Mouse (Mus musculus) myocyte (in vitro differentiated cells): ENCODE measurements around the gene Pard3b.

Experiments
- CEBPB ChIP-seq: IDR thresholded peaks from 2 replicates; pipeline ENCODE4 v1.6.1; 2011; ENCODE audit warnings: mild to moderate bottlenecking, moderate library complexity; ENCODE audit not compliant: poor library complexity, insufficient read depth, severe bottlenecking
- E2F4 ChIP-seq: IDR thresholded peaks from one replicate; pipeline ENCODE4 v1.6.1; 2011; ENCODE audit warnings: mild to moderate bottlenecking, control low read depth, moderate library complexity; ENCODE audit not compliant: insufficient read depth
- MAX ChIP-seq: IDR thresholded peaks from one replicate; pipeline ENCODE4 v1.6.1; 2011; ENCODE audit warnings: low read depth, mild to moderate bottlenecking, control low read depth
- MYOD1 ChIP-seq, 3 experiments: IDR thresholded peaks; one replicate each; pipeline ENCODE4 v1.6.1; 2011; ENCODE audit warnings: control low read depth in 2 of 3, low read depth in 2 of 3, mild to moderate bottlenecking in 2 of 3, moderate library complexity in 1 of 3; ENCODE audit not compliant: insufficient read length in 2 of 3, control insufficient read depth in 1 of 3
- MYOG ChIP-seq, 3 experiments: IDR thresholded peaks; one replicate each; pipeline ENCODE4 v1.6.1; 2011; ENCODE audit warnings: control low read depth in 2 of 3, low read depth in 2 of 3, mild to moderate bottlenecking in 2 of 3; ENCODE audit not compliant: insufficient read length in 2 of 3, control insufficient read depth in 1 of 3, insufficient read depth in 1 of 3
- POLR2A ChIP-seq: IDR thresholded peaks from one replicate; pipeline ENCODE4 v1.6.1; 2011; ENCODE audit warnings: low read depth, mild to moderate bottlenecking, control low read depth, moderate library complexity; ENCODE audit not compliant: insufficient read length
- POLR2AphosphoS2 ChIP-seq: IDR thresholded peaks from one replicate; pipeline ENCODE4 v1.6.1; 2011; ENCODE audit warnings: low read depth, control low read depth; ENCODE audit not compliant: insufficient read length
- REST ChIP-seq: IDR thresholded peaks from one replicate; pipeline ENCODE4 v1.6.1; 2011; ENCODE audit warnings: mild to moderate bottlenecking, control low read depth, moderate library complexity; ENCODE audit not compliant: insufficient read depth, insufficient read length
- SRF ChIP-seq: IDR thresholded peaks from one replicate; pipeline ENCODE4 v1.6.1; 2011; ENCODE audit warnings: low read depth; ENCODE audit not compliant: control insufficient read depth, insufficient read length
- TCF12 ChIP-seq: IDR thresholded peaks from one replicate; pipeline ENCODE4 v1.6.1; 2011; ENCODE audit warnings: mild to moderate bottlenecking, control low read depth; ENCODE audit not compliant: poor library complexity, insufficient read depth, severe bottlenecking
- TCF3 ChIP-seq: IDR thresholded peaks from one replicate; pipeline ENCODE4 v1.6.1; 2011; ENCODE audit warnings: low read depth, control low read depth; ENCODE audit not compliant: insufficient read length
- USF1 ChIP-seq: IDR thresholded peaks from one replicate; pipeline ENCODE4 v1.6.1; 2011; ENCODE audit warnings: low read depth, mild to moderate bottlenecking, control low read depth, moderate library complexity

- TF ChIP-seq POLR2A (no peak), E2F4 (no peak), TCF12 (no peak), MYOG (IDR thresholded peaks at IDR 0.05; ENCODE audit: control insufficient read depth in 1 of 3, insufficient read depth in 1 of 3, insufficient read length in 2 of 3, low read depth in 2 of 3) (no peak), REST (no peak), MYOD1 (IDR thresholded peaks at IDR 0.05; ENCODE audit: control insufficient read depth in 1 of 3, insufficient read length in 2 of 3, low read depth in 2 of 3) (no peak), CEBPB (no peak), USF1 (no peak), POLR2AphosphoS2 (no peak), MAX (no peak), SRF (no peak), TCF3 (no peak)
These were observed 13.0 kb downstream of the Pard3b start for GRCm38 (mm10) chr1:61651454-61652271.
